Mouse (Mus musculus) ES-E14 (cell line): ENCODE data around the gene Mesp1. TPM values are rescaled to one million over a fixed set of nuclear protein-coding genes. Genes with fewer than 3 reads are reported as not detected.

ENCODE experiments used
- DNase-seq: peaks from one replicate; pipeline ENCODE4 v3.0.0-alpha.2; 2013; ENCODE audit warnings: low read depth, low spot score
- H3K27ac ChIP-seq: 2 replicates; pipeline ENCODE4 v1.5.1; 2012; ENCODE audit warnings: low read depth, mild to moderate bottlenecking, low read length, moderate library complexity, mixed read lengths; ENCODE audit not compliant: poor library complexity, insufficient read depth, severe bottlenecking
- H3K36me3 ChIP-seq: 2 replicates; pipeline ENCODE4 v1.6.1; 2012; ENCODE audit warnings: mild to moderate bottlenecking, low read length, moderate library complexity, mixed read lengths; ENCODE audit not compliant: control insufficient read depth, poor library complexity, insufficient read depth, severe bottlenecking
- H3K4me1 ChIP-seq, 2 experiments: fragments of 150-350 bp in 1 of 2; sonication (generic) in 1 of 2; 2 replicates each; pipeline ENCODE4 v1.6.1; 2012; ENCODE audit warnings: low read length in 2 of 2, mild to moderate bottlenecking in 1 of 2, mixed read lengths in 1 of 2; ENCODE audit not compliant: control insufficient read depth in 2 of 2, insufficient read depth in 2 of 2, poor library complexity in 1 of 2
- H3K4me3 ChIP-seq, 2 experiments: fragments of 150-350 bp in 1 of 2; sonication (generic) in 1 of 2; 2 replicates each; pipeline ENCODE4 v1.5.1; 2012; ENCODE audit warnings: low read length in 2 of 2, low read depth in 1 of 2, mild to moderate bottlenecking in 1 of 2, mixed read lengths in 1 of 2; ENCODE audit not compliant: insufficient read depth in 1 of 2, poor library complexity in 1 of 2, severe bottlenecking in 1 of 2
- H3K9ac ChIP-seq: 2 replicates; pipeline ENCODE4 v1.6.1; 2012; ENCODE audit warnings: low read depth, mild to moderate bottlenecking, low read length, mixed read lengths; ENCODE audit not compliant: poor library complexity, insufficient read depth, severe bottlenecking
- H3K9me3 ChIP-seq: fragments of 150-350 bp; sonication (generic); 2 replicates; pipeline ENCODE4 v1.6.1; 2012; ENCODE audit warnings: low read depth, mild to moderate bottlenecking, low read length; ENCODE audit not compliant: control insufficient read depth, insufficient read depth
- ZC3H11A ChIP-seq: IDR thresholded peaks from 2 replicates; pipeline ENCODE4 v1.6.1; 2012; ENCODE audit warnings: low read depth, mild to moderate bottlenecking, inconsistent platforms, low read length, borderline replicate concordance
- in situ Hi-C, 2 experiments: fragments of 600-800 bp; cut with MboI; formaldehyde crosslinking; loops; one replicate each; pipeline ENCODE4 v1.15.1; 2025; ENCODE audit warnings: low sequenced_read_pairs in 2 of 2, inconsistent platforms in 1 of 2; ENCODE audit not compliant: unreplicated experiment in 2 of 2
- total RNA-seq: library from RNA; depleted of rRNA; stranded (reverse); fragments of 300-350 nt; gene quantifications from 2 replicates; pipeline ENCODE4 v1.2.3, GENCODE M21; 2012; rRNA removed

The Mesp1 gene
- total RNA-seq, 1 experiment: 0.27 TPM

DNA sequence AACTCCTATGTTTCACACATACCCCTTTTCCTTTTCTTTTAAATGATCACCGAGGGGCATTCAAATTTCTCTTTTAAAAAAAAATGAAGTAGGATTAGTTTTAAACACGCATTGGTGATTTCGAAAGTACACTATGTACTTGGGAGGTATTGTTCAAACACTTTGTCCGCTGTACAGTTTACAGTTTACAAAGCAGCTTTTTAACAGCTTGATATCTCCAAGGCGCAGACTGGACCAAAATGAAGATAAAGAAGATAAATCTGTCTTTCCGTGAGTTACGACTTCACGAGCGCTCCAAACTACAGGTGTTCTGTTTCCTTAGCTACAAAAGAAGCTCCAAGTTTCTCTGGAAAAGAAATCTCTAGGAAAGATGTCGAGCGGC lies 51.3 kb downstream of the Mesp1 start:
- Histone ChIP-seq H3K4me1 (no peaks in the 10 kb centered on the region), H3K27ac (no peak overlapping the region), H3K9me3 (no peaks in the 10 kb centered on the region), H3K36me3 (peaks cover 5% of the 10 kb centered on the region; the same call in 1 of the 2 replicates), H3K9ac (peak overlapping the region; percentile 84), H3K4me3 (peak overlapping the region; percentile 90 to 93)
- no peak for DNase-seq
- in situ Hi-C loops: no loop called here
- no peak for TF ChIP-seq ZC3H11A

Other genes starting within 250 kb of the Mesp1 start
- 1.0 and 1.5 TPM in 2 replicates for gene Rhcg, start 176.1 kb downstream of the Mesp1 start, total RNA-seq
- gene Ticrr, start 133.6 kb downstream of the Mesp1 start, total RNA-seq: 46.3 and 56.8 TPM in 2 replicates
- 9.2 and 12.3 TPM in 2 replicates for gene Kif7, start 78.1 kb downstream of the Mesp1 start, total RNA-seq
- 0.18 TPM in 1 of 2 replicates, not detected in the other for gene Plin1, start 60.9 kb downstream of the Mesp1 start, total RNA-seq
- gene Pex11a, start 50.7 kb downstream of the Mesp1 start, total RNA-seq: 4.3 and 6.1 TPM in 2 replicates
- 0.58 and 0.71 TPM in 2 replicates for gene Wdr93, start 50.6 kb downstream of the Mesp1 start, total RNA-seq
- gene Mesp2, start 16.9 kb upstream of the Mesp1 start, total RNA-seq: 1.0 and 1.2 TPM in 2 replicates
- gene Anpep, start 67.3 kb upstream of the Mesp1 start, total RNA-seq: 11.4 and 15.4 TPM in 2 replicates
- gene Ap3s2, start 126.9 kb upstream of the Mesp1 start, total RNA-seq: 9.4 and 11.0 TPM in 2 replicates
- gene Arpin, start 141.6 kb upstream of the Mesp1 start, total RNA-seq: 2.3 and 3.9 TPM in 2 replicates
- 39.8 and 54.2 TPM in 2 replicates for gene Zfp710, start 231.0 kb upstream of the Mesp1 start, total RNA-seq